Mouse (Mus musculus) 416B (cell line): ENCODE results near the gene Olfr577.

Source experiments
- DNase-seq: peaks from one replicate; pipeline ENCODE4 v3.0.0; 2011; ENCODE audit warnings: low read depth

Gene Olfr577

DNA sequence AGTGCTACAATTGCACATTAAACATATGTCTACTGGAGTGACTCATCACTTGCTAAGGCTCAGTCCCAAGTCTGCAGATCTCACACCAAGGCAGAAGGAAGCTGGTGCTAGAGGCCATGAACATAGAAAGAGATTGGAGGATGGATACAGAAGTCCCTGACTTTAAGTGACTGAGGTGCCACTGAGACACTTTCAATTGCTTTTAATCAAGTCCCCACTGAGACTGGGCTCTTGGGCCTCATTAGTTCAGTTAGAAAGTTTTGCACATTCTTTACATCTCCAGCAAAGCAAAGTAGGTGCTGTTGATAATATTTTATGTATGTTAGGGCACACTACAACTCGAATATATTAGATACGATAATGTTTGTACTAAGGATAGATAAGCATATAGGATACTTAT is at the start of gene Olfr577:
Gene Olfr577, minus strand, starts transcription at position 101 of the 400 bp plus-strand sequence.
- DNase-seq = no peak

DNA sequence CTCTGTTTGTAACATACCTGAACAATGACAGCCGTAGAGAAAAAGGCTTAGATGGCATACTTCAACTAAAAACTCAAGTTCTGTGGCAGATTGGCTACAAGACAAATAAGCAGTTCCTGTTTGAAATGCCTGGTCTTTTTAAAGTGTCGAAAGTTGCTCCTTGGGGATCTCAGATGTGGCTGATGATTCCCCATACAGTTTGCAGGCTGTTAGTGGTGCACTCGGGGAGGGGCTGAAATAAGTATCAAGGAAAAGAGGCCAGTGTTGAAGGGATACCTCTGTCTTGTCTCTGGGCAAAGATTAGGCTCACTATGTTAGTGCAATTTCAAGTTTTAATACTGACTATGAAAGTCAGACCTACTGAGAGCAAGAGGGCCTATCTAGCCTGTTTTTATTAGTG is 13.5 kb upstream of the Olfr577 start, which contains the start of gene Olfr578:
Gene Olfr578, minus strand, starts transcription at position 101 of the 400 bp plus-strand sequence.
- DNase-seq = no peak

DNA sequence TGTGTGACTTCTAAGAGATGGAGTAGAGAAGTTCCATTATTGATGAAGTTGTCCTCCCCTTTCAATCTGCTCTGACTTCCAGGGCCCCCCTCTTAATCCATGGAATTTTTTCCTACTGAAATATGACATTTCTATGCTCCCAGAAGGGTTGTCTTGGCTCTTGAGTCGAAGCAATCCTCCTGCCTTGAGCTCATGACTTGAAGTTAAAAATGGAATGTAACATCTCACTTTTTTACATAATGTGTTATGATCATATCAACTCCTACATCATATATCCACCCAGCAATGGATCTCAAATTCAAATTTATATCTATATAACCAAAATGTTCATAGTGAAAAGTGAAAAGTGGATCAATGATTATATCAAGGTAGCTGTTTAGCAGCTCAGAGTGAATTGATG is 1.3 kb downstream of the Olfr577 start:
- DNase-seq = no peak

DNA sequence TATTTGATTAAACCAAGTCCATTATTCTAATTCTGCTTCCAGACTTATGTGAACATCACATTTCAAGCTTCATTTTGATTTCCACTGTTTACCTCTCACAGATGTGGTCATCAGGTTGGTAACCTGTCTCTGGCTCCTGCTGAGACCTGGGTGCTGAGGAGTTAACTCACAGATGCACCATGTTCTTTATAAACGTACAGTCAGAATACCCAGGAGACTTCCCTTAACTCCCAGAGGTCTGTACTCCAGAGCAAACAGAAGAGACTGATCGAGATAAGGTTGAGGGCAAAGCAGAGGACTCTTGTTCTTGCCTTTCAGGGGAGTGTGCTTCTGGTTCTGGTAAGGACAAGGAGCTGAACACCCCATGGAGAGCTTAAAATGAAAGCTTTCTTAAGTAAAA is 13.4 kb downstream of the Olfr577 start, which contains the start of gene Olfr576:
Gene Olfr576, plus strand, starts transcription at position 301 of the 400 bp plus-strand sequence.
- no peak for DNase-seq

DNA sequence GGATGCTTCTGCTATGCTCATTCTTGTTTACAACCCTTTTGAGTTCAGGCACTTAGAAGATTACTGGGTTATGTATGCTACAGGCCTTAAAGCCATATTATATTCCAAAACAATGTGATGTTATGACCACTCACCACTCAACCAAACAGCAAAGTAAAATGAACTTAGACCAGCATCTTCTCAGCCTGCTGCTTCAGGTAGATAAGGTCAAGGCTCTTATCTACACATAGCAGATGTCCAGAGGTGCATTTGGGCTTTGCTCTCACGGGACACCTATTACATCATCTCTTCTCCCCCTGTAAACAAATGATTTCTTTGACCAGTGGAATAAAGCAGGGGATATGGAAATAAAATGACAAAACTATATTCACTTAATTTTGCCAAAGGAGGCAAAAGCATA is 17.1 kb downstream of the Olfr577 start, which contains the start of gene Olfr575:
Gene Olfr575, minus strand, starts transcription at position 183 of the 400 bp plus-strand sequence.
- peak; percentile 2 for DNase-seq

DNA sequence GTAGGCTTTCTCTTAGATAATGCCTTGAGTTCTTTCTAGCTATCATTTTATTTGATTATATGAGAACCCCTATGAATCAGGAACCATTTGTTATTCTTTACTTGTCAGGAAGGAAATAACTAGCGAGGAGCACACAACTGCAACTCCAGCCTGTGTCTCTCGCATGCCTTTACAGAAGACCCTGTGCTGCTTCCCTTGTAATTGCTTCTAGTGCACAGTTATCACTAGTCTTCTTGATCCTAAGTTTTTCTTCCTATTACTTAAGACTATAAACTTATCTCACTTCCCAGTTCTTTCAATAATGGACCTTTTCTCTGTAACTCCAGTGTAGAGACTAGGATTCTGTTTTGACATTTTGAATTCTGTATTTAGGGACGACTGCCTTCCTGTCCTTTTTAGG is 17.6 kb downstream of the Olfr577 start:
- DNase-seq = no peak

DNA sequence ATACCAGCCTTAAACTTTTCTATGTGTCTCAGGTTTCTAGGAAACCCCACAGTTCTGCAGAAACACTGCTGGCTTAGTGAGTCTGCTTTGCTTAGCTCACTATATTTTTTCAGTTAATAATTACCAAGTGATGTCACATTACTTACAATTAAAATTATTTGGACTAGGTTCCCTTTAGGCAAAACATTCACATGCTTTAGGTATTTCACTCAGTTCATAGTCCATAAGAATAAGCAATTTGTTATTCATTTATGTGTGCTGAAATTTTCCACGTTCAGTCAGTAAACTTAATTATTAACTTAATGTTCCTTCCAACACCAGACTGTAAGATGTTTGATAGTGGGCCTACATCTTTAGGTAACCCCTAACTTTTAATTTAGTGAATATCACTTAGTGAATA is 25.0 kb downstream of the Olfr577 start:
- no peak for DNase-seq

DNA sequence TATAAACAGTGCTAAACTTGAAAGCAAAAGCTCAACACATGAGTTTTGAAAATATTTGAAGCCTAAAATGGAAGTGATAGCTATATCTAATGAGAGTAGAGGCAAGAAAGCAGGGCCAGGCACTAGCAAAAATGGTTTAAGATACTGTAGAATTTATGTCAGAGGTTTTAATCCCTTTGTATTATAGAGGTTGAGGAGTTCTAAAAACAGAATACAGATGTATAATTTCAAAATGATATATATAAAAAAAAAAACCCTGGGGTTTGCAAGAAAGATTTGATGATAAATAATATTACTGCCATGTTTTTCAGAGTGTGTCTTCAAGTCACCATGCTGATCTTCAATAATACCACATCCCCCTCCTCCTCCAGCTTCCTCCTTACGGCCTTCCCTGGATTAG is 27.6 kb downstream of the Olfr577 start, which contains the start of gene Olfr574:
Gene Olfr574, plus strand, starts transcription at position 301 of the 400 bp plus-strand sequence.
- no peak for DNase-seq

DNA sequence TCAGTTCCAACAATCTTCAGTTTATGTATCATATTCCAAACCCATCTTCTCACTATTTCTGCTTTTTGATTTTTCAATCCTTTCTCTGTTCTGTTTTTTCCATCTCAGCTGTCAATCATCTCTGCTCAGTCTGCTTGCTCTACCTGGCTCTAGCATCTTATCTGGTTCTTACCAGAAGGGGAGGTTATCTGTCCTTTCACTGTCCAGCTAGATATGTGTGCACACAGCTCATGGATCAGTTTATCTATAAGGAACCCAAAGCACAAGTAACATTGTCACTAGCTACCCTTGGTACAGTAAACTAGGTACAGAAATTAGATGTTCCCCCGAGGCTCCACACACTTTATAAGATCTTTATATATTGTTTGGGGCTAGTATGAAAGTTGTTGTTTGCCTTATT is 32.3 kb downstream of the Olfr577 start:
- no peak for DNase-seq

DNA sequence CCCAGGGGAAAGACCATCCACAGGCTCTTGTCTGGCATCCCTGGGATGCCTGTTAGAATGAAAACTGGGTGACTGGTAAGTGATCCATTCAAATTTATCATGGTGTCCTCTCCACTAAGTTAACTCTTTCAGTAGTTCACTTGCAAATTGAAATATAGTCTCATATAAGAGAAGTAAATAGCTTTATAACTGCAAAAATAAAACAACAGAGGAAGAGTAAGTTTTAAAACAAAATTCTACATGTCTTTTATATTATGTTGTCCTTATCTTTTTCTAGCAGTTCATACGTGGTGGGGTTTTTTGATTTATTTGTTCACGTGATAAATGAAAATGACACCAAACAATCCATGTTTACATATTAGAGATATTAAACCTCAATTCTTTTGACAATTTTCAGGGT is 33.3 kb downstream of the Olfr577 start, which contains the start of gene Olfr573-ps1:
Gene Olfr573-ps1, minus strand, starts transcription at position 101 of the 400 bp plus-strand sequence.
- no peak for DNase-seq

DNA sequence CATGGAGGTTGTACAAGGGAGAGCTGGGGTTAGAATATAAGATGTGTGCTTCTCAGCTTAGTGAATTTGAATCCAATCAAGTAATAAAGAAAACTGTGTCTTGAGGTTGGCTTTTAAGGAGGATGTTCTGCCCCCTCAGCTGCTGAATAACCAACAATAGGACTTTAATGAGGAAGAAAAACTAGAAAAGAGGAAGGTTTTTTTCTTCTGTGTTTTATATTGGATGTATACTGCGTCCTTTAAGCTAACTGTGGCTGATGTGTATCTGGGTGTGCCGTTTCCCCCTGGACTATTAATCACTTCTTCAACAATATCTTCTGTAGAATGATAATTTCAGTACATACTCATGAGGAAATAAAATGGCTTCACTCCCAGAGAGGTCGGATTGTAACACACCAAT is 48.6 kb downstream of the Olfr577 start:
- DNase-seq = no peak

DNA sequence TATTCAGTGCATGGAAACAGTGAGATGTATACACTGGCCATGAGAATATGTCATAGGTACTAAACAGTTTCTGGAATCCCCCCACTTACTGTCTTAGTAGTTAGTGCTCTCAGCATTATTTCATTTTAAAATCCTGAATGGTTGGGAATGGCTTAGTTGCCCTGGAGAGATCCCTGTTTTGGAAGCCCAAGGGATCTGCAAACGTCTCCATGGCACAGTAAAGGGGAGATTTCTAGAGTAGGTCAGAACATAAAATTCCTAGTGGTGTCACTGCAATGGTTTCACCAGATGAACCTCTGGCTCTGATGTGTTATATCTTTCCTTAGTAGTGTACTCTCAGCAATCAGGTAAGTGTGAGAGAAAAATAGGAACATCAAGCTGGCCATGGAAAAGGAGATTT is 51.6 kb downstream of the Olfr577 start, which contains the start of gene Olfr572:
Gene Olfr572, plus strand, starts transcription at position 301 of the 400 bp plus-strand sequence.
- DNase-seq = no peak
